Mouse (Mus musculus) left cerebral cortex, adult 18-20 months (tissue): ENCODE measurements at regions not wholly inside any gene's neighbourhood (a gene's known extent, or its start where the extent isn't known, plus 50 kb on each side); places are given as distances from the start of the nearest gene placed in this dataset.

Experiments used
- DNase-seq, 2 experiments: peaks; one replicate each; pipeline ENCODE4 v3.0.0; 2021 to 2022; ENCODE audit warnings: low spot score in 2 of 2, mixed read lengths in 1 of 2

- DNase-seq, result peak; percentile 16
Observed at GRCm38 (mm10) chr11:89932231-89932865, 70.3 kb downstream of the Pctp start.

DNA sequence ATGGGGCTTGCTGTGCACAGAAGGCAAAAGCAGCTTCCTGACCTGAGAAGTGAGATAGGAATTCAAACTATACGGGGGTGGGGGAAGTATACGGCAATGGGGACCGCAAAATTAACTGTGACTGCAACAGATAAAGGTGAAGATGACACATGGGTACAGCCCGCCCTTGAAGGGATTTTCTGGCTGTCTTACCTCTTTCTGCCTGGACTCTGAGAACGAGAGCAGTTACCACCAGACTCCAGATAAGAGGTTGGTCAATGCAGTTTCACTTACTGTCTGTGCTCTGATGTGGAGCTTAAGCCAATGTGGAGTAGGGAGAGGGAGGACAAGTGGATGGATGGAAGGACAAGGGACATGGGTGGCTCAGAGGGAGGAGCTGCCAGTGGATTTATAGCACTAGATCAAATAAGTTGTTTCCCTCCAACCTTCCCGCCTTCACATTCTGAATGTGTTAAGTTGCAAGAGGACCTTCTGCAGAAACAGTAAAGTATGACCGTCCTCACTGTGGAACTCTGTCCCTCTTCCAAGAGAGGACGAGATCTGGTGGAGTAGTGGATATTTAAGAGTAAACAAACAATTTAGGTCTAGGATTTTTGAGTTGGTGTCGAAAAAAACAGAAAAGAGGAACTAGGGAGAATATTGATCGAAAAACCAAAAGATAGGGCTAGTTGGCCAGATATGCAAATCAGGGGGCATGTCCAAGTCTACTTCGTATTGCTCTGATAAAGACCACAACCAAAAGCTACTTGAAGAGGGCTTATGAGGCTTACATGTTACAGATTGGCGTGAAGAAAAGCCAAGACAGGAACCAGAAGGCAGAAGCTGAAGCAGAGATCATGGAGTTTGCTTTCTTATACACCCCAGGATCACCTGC is 73.3 kb downstream of the Pctp start:
- no peak for DNase-seq

- DNase-seq, result no peak
Observed at GRCm38 (mm10) chr11:89927483-89928156, 75.1 kb downstream of the Pctp start.

GRCm38 (mm10) chr11:89922551-89922950 is 80.1 kb downstream of the Pctp start:
- no peak for DNase-seq

DNA sequence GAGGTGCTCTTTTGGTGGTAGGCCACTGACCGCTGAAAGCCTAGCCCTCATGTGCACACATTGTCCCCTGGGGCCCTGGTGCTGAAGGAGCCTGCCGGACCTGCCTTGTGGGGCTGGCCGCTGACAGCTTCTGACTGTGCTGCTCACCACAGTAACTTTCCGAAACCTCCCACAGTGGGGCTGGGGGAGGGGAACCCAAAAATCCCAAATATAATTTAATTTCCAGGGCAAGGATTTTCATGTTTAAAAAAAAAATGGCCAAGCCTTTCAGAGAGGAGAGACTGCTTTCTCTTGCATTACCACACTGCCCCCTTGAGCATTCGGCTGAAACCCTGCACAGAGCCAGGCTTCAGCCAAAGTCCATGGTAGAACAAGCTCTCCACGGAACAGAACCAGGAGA is 81.5 kb downstream of the Pctp start:
- DNase-seq, result peak; percentile 54

DNA sequence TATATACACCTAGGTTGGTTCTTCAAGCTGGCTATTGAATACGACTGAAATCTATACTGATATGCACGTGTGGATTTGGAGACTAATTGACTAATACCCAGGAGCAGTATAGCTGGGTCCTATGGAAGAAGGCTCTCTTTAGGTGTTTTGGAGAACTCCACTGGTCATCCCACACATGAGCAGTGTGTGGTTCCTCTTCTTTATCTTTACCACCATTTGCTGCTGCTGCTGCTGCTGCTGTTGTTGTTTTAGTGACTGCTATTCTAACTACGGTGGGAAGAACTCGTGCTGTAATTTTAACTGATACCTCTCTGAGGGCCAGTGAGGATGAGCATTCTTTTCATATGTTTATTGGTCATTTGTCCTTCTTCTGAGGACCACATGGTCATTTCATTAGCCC is 86.9 kb downstream of the Pctp start:
- DNase-seq, result no peak

DNA sequence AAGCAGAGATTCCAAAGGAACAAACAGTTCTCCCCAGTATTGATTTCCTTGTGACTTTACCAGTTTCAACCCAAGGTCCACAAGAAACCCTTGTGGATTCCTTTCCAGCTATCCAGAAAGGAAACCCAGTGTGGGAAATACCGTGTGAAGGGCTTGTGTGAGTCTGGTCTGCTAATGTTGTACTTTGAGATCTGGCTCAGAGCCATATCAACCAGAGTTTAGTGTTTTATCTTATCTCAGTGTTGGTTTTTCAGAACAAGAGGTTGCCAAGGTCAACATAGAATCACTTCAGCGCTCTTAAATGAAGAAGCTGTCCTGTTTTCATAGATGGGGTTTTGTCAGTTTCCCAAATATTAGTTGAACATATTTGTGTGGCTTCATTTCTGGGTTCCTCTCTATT is 88.1 kb downstream of the Pctp start:
- DNase-seq, result no peak

- no peak for DNase-seq
Observed at GRCm38 (mm10) chr11:89901241-89901740, 101.4 kb downstream of the Pctp start.

GRCm38 (mm10) chr11:89898516-89898915 is 104.2 kb downstream of the Pctp start:
- DNase-seq, result no peak

DNA sequence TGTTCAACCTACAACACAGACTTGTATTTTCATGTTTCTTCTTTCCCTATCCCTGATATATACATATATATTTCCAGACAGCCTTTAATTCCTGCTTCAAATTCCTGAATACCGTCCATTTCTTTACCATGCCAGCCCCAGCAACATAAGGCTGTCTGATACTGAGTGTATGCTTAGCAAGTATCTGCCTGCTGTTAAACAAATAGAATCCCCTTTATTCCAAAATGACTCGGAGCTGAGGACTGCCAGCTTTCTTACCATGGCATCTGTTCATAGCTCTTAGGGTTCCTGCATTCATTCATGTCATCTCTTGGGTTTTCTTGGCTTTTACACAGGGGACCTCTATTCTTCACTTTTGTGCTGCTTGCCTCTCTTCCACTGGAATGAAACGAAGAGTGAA is 105.8 kb downstream of the Pctp start:
- DNase-seq, result no peak

DNA sequence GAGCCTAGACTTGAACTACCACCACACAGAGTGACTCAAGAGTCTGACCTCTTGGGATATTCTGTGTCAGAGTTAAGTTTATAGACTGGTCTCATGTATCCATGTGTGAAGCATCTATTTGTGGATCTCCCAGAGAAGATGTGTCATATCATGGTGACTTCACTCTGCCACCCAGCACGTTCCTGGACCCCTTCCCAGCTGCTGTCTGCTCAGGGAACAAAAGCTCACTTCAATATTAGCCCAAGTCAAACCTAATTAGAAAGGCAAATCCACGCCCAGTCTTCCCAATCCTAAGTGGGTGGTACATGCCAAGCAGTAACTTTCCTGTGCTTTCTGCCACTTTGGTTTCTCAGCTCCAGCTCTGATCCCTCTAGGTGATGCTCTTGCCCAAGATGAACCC is 94.1 kb upstream of the Ankfn1 start:
- DNase-seq, result no peak

DNA sequence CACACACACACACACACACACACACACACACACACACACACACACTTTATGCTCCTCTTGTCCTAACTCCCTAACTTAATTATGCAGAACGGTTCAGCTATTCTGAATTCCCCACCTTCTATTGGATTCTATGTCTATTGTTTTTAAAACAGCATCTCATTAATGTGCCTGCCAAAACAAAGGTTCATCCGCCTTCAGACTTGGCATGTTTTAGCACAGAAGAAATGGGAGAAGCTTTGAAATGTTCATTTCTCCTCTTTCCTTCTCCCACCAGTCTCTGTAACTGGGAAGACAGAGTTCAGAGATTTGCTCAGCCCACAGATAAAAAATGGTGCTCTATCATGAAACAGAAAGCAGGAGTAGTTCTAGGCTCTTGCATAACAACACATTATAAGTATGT is 90.1 kb upstream of the Ankfn1 start:
- DNase-seq, result no peak

- no peak for DNase-seq
Observed at GRCm38 (mm10) chr11:89856184-89856769, 78.8 kb upstream of the Ankfn1 start.

DNA sequence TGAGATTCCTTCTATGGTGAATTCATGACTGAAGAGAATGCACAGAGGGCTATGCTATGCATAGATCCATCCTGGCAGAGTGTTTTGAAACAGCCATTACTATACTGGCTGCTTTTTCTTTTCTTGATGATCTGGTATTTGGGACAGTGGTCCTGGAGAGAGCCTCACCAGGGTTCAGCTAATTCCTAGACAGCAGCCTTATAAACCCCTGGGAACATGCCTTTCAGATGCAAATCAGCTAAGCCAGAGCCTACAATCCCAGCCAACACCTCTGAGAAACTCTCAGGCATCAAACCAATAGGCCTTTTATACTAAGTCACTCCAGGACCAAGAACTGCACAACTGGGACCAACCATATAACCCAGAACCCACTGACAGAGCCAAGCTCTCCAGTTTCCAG is 64.4 kb upstream of the Ankfn1 start:
- DNase-seq, result no peak

- DNase-seq, result no peak
Observed at GRCm38 (mm10) chr11:89839671-89840327, 62.3 kb upstream of the Ankfn1 start.

DNA sequence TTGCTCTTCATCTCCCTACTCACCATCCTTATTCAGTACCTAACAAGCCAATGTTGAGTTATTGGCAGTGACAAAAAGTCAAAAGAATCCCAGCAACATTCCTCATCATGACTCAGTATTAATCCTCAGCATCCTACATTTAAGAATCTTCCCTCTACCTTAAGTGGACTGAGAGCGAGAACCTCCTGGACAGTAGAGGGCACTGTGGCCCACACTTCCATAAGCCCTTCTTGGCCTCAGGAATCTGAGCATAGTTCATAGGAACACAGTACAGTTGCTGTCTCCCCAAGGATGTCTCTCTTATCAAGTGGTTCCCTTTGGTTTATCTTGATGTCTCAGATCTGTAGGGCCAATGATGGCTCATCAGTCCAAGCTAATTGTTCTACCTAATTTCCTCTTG is 60.5 kb upstream of the Ankfn1 start:
- DNase-seq, result no peak

- DNase-seq, result no peak
Observed at GRCm38 (mm10) chr11:89836897-89837296, 59.4 kb upstream of the Ankfn1 start.

GRCm38 (mm10) chr11:89834068-89834467 is 56.6 kb upstream of the Ankfn1 start:
- no peak for DNase-seq

GRCm38 (mm10) chr11:89831577-89832110 is 54.2 kb upstream of the Ankfn1 start:
- no peak for DNase-seq
